Mouse (Mus musculus) adrenal gland, postnatal 10 days (tissue): Measurements from ENCODE around the gene Ttc1. TPM values are rescaled to one million over a fixed set of nuclear protein-coding genes. Genes with fewer than 3 reads are reported as not detected.

Source experiments
- DNase-seq: peaks from one replicate; pipeline ENCODE4 v3.0.0; 2021; ENCODE audit warnings: mixed read lengths
- total RNA-seq, 2 experiments: library from RNA; stranded (reverse); gene quantifications; 2 replicates each; pipeline ENCODE4 v1.2.3; 2021

Gene Ttc1
- total RNA-seq, 2 experiments from 2014 or later, result 46.2 to 48.8 TPM

GRCm38 (mm10) chr11:43705751-43706150 lies 42.1 kb downstream of the Ttc1 start:
- no peak for DNase-seq

- no peak for DNase-seq
Observed at GRCm38 (mm10) chr11:43703552-43703951, 44.3 kb downstream of the Ttc1 start.

GRCm38 (mm10) chr11:43700291-43700690 lies 47.5 kb downstream of the Ttc1 start:
- no peak for DNase-seq

GRCm38 (mm10) chr11:43698621-43699020 lies 49.2 kb downstream of the Ttc1 start:
- DNase-seq, result no peak

- no peak for DNase-seq
Observed at GRCm38 (mm10) chr11:43696623-43697022, 51.2 kb downstream of the Ttc1 start.

- no peak for DNase-seq
Observed at GRCm38 (mm10) chr11:43688850-43689249, 59.0 kb downstream of the Ttc1 start.

- no peak for DNase-seq
Observed at GRCm38 (mm10) chr11:43682415-43683217, 65.2 kb downstream of the Ttc1 start.

GRCm38 (mm10) chr11:43681472-43682414 lies 66.1 kb downstream of the Ttc1 start, which contains the start of gene Pwwp2a:
TSS of gene Pwwp2a (plus strand) at chr11:43681998.
- DNase-seq, result peak; percentile 100

Other genes starting within 250 kb of the Ttc1 start
- 1 to 10 TPM; 8.4 to 9.9 TPM for gene Ccnjl, start 219.2 kb downstream of the Ttc1 start, total RNA-seq
- gene 4933415A04Rik, start 161.0 kb downstream of the Ttc1 start, total RNA-seq, result 1 to 10 TPM; 1.8 TPM
- gene Fabp6, start 146.5 kb downstream of the Ttc1 start, total RNA-seq, result not detected
- gene Pwwp2a, start 66.0 kb downstream of the Ttc1 start, total RNA-seq, result 10 to 100 TPM; 33.2 to 42.0 TPM
- 1 to 10 TPM; 3.7 to 7.3 TPM for gene Adra1b, start 153.2 kb upstream of the Ttc1 start, total RNA-seq